Mouse (Mus musculus): Measurements from ENCODE around the gene Polr2i.
"Not testable (repeated sequence)": the region's sequence is repeated elsewhere in the genome, so short reads cannot be mapped to it uniquely, and the experiment has no call there.

Gene Polr2i

GRCm38 (mm10) chr7:30205383-30205782 is 26.4 kb upstream of the Polr2i start:
- DNase-seq: peak; percentile 84

- DNase-seq: not testable (repeated sequence)
Observed at GRCm38 (mm10) chr7:30206364-30206763, 25.4 kb upstream of the Polr2i start.

DNA sequence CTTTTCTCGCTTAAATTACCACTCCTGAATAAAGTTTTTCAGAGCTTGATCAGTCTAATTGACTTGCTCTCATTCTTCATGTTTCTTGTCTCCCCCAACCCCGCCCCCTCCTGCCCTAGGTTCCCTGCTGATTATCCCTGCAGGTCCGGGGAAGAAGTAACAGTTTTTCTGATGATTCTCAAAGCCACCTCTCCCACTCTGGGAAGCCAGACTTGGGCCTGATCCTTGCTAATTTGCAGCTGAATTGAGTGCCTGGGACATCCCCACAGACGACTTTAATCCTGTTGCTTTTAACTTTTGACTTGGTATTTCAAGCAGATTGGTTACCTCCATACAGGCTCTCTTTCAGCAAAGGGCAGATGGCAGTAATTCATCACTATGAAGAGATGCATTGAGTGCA is 20.7 kb upstream of the Polr2i start:
- no peak for DNase-seq

DNA sequence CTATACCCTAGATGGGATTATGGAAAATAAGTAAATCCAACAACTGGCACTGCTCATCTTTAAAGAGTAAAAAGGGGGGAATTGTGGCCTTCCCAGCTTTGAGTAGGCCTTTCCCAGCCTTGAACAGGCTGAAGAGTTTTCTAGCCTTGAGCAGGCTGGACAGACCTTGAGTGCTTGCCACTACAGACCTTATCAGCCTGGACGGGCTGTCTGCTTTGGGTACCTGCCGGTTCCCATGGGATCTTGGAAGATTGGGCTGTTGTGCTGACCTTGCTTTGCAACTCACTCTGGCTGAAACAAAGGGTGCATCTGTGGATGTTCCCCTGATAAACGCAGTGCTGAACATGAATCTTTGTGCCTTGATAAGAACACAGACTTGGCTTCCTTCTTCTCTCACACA is 17.9 kb upstream of the Polr2i start:
- DNase-seq: no peak

GRCm38 (mm10) chr7:30215875-30216274 is 15.9 kb upstream of the Polr2i start:
- no peak for DNase-seq

- DNase-seq: peak; percentile 89
Observed at GRCm38 (mm10) chr7:30216723-30217151, 15.0 kb upstream of the Polr2i start.

- DNase-seq: no peak
Observed at GRCm38 (mm10) chr7:30217277-30217676, 14.5 kb upstream of the Polr2i start.

DNA sequence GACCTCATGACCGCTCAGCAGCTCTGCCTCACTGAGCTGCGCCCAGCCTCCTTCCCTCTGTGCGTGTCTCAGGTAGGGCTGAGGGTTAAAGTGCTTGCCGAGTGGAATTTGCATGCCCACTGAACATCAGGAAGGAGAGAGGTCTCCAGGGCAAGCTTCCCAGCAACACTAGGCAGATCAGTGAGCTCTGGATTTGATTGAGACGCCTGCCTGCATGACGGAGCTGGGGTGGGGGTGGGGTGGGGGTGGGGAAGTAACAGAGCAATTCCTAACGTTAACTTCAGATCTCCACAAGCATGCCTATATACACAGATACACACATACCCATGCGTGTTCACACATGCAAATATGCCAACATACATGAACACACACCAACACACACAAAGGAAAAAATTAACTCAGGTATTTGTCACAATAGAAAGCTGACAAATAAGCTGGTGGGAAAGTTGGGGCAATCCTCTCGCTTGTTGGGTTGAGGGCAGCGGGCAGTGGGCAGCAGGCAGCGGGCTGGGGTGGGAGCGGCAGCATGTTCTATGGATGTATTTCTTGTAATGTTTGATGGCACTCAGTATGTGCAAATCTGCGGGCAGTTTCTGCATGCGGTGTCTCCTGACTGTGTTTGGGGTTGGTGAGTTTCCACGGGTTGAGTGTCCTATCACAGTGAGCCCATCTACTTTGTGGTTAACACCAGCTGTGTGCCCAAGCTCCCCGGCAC is 12.3 kb upstream of the Polr2i start:
- peak; percentile 83 for DNase-seq

DNA sequence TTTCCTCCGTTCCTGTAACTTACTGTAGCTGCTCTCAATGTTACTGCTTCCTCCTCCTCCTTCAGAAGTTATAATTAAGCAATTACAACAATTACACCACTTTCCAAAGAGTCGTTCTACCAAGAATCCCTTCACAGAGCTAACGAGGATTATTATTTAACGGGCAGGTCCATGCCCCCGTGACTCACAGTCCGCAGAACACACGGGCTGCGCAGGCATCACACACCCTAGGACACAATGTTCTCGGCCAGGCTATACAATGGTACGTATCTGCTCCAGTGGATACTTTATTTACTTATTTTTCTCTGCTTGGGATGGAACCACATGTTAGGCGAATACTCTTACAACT is 11.8 kb upstream of the Polr2i start:
- no peak for DNase-seq

DNA sequence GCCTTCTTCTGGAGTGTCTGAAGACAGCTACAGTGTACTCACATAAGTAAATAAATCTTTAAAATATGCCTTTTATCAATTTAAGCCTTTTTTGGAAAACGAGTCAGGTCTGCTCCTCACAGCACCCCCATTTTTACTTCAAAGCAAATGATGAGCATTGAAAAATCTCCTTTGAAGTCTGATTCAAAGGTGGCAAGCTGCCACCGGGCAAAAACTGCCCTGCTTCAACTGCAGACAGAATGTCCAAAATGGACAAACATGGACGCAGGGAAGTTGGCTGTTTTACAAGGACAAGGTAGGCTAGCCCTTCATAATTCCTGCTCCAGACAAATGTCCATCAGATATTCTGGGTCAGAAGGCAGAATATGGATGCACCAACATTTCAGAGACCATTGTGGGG is 10.3 kb upstream of the Polr2i start:
- no peak for DNase-seq

- no peak for DNase-seq
Observed at GRCm38 (mm10) chr7:30222205-30222604, 9.5 kb upstream of the Polr2i start.

GRCm38 (mm10) chr7:30224206-30224605 is 7.5 kb upstream of the Polr2i start:
- no peak for DNase-seq

GRCm38 (mm10) chr7:30231328-30231668 is 450 bp upstream of the Polr2i start:
- no peak for DNase-seq

DNA sequence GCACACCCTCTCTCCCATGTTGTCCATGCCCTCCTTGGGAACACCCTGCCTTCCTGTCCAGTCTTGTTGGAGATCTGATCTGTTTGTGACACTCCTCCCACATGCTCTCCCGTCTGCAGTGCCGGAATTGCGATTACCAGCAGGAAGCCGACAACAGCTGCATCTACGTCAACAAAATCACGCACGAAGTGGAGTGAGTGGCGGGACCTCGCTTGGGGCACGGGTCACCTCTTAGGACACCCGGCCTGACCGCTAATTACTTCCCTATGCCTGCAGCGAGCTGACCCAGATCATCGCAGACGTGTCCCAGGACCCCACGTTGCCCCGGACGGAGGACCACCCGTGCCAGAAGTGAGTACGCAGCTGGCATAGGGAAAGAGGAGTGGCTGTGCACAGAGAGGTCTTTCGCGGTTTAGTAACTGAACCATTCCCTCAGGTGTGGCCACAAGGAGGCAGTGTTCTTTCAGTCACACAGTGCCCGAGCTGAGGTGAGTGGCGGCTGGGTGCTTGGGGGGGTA is 942 bp downstream of the Polr2i start:
- DNase-seq: peak; percentile 81

DNA sequence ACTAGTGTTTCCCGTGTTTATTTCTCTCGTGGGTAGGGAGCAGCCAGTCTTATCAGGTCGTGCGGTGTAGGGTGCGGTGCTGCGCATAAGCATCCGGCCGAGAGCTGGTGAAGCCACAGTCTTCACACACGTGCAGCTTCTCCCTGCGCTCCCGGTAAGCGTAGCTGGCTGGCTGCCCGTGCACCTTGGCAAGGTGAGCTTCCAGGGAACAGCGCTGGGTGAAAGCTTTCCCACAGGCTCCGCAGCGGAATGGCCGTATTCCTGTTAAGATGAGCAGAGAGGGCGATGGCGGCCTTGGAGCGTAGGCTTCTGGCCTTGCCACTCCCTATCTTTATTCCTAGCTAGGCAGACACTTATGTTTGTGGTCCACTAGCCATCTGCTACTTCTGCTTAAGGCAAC is 1.6 kb downstream of the Polr2i start:
- DNase-seq: peak; percentile 38

- peak; percentile 69 for DNase-seq
Observed at GRCm38 (mm10) chr7:30234276-30234858, 2.6 kb downstream of the Polr2i start.

DNA sequence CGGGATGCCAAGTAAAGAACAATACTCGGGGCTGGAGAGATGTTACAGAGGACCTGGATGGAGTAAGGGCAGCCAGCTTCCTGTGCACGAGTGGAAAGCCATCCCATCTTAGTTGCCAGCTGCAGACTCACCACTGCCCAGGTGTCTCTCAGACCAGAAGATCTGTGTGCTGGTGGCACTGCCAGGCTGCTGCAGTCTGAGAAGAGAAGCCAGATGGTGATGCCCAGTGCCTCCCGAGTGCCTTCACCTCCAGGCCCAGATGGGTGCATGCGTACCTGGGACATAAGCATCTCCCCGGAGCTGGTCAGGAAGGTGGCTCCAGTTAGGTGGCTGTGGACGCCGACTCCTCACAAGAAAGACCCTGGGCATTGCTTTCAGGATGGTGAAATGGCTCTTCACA is 3.3 kb downstream of the Polr2i start:
- DNase-seq: no peak

GRCm38 (mm10) chr7:30235625-30236024 is 3.9 kb downstream of the Polr2i start, which contains the start of gene Ovol3:
Ovol3 (minus strand) TSS chr7:30235725.
- DNase-seq: no peak

- not testable (repeated sequence) for DNase-seq
Observed at GRCm38 (mm10) chr7:30237374-30237773, 5.6 kb downstream of the Polr2i start.

GRCm38 (mm10) chr7:30251956-30252954 is 20.5 kb downstream of the Polr2i start:
- peak; percentile 43 for DNase-seq

DNA sequence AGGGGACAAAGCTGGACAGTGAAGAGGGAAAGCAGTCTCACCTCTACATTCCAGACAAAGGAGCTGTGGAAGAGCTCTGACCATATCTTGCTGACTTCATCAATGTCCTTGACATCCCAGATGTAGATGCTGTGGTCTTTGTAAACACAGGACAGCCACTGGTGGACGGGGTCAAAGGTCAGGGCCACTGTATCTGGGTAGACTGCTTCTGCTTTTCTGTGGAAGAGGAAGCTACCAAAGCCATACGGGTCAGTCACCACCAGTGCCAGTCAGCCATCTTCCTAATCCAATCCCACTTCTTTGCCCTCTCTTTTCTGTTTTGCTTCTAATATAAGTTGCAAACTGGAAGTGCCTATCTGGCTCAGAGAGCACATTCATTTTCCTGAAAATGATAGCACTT is 33.3 kb downstream of the Polr2i start:
- DNase-seq: no peak

- DNase-seq: no peak
Observed at GRCm38 (mm10) chr7:30265531-30265930, 33.8 kb downstream of the Polr2i start.

DNA sequence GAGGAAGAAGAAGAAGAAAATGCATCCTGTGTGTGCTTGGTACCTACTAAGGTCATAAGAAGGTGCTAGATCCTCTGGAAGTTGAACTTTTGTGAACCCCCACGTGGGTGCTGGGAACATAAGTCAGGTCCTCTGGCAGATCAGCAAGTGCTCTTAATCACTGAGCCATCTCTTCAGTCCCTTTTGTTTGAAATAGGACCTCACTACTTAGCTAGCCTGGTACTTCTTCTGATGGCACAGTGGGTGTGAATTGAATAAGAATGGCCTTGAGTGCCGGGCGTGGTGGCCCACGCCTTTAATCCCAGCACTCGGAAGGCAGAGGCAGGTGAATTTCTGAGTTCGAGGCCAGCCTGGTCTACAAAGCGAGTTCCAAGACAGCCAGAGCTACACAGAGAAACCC is 34.2 kb downstream of the Polr2i start:
- no peak for DNase-seq

Data from kidney, postnatal 10 days (tissue).